Mouse (Mus musculus) lung, postnatal 10 days (tissue): ENCODE data around the gene Krtap4-1.
"Not testable (repeated sequence)": the region's sequence is repeated elsewhere in the genome, so short reads cannot be mapped to it uniquely, and the experiment has no call there.

Experiments used
- DNase-seq: peaks from one replicate; pipeline ENCODE4 v3.0.0; 2021

Krtap4-1 gene

DNA sequence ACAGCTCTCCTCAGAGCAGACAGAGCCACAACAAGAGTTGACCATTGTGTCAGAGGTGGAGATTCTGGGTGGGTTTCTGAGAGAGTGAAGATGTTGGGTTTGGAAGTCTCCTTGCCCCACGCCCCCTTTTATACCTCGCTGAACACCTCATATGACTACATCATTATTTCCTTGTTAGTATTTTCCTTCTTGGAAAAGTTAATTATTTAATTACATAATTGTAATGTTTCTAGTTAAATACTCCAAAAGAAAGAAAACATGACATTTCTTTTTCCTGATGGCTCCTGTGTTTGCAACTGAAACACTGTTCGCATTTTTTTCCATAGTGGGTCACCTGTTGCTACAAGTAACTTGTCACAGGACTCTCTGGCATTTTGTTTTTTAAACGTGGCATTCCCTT lies at the start of gene Krtap4-1:
Gene Krtap4-1 (minus strand): TSS at position 101 of the 400 bp plus-strand sequence.
- DNase-seq = no peak

DNA sequence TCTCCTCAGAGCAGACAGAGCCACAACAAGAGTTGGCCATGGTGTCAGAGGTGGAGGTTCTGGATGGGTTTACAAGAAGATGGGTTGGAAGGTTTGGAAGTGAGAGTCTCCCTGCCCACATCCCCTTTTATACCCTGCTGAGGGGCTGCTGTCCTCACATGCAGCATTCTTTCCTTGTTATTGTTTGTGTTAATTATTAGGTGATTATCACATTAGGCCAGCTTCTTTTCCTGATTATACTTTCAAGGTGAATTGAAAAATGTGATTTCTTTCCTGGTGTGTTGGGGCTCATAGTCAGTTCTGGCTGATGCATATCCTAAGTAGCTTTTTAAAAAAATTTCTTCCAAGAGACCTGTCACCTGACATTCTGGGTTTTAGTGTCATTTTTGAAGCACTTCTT lies 37.8 kb upstream of the Krtap4-1 start, which contains the start of gene Krtap4-6:
Gene Krtap4-6 (minus strand): TSS at position 101 of the 400 bp plus-strand sequence.
- DNase-seq = no peak

DNA sequence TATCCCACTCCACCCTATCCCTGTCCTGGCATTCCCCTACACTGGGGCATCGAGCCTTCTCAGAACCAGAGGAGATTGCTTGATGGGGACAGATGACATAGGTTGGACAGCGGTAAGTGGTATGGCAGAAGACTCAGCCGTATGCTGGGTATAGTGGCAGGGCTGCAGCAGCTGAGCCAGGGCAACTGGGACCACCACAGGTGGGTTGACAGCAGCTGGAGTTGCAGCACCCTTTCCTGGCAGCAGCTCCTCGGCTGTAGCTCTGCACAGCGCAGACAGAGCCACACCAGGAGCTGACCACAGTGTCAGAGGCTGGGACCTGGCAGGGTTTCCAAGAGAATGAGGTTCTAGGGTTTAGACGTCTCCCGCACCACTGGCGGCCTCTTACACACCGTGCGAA lies 34.8 kb upstream of the Krtap4-1 start:
- DNase-seq = no peak

DNA sequence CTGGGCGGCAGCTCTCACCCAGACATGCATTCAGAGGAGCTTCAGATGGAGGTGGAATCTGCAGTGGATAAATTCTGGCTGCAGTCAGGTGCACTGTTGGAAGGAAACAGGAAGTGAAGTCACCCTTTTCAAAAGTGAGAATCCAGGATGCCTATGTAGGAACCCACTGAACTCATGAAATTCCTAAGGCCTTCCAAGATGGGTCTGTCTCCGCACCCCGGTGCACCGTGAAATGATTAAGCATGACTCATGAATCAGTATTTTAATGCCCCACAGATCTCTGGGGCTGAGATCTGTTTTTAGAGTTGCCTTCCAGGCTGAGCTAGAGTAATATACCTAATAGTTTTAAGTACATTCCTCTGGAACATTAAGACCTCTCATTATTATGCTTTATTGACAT lies 31.2 kb upstream of the Krtap4-1 start:
- DNase-seq = no peak

DNA sequence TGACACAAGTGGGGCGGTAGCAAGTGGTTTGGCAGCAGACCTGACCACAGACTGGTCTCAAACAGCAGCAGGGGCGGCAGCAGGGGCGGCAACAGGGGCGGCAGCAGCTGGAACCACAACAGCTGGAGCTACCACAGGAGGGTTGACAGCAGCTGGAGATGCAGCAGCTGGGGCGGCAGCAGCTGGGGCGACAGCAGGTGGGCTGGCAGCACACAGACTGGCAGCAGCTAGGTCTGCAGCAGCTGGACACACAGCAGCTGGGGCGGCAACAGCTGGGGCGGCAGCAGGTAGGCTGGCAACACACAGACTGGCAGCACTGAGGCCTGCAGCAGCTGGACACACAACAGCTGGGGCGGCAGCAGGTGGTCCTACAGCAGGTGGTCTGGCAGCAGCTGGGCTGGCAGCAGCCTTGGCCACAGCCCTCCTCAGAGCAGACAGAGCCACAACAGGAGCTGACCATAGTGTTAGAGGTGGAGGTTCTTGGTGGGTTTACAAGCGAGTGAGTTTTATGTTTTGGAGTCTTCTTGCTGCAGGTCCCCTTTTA lies 30.5 kb upstream of the Krtap4-1 start, which contains the start of gene Gm11563:
Gene Gm11563 (minus strand): TSS at position 494 of the 544 bp plus-strand sequence.
- not testable (repeated sequence) for DNase-seq

DNA sequence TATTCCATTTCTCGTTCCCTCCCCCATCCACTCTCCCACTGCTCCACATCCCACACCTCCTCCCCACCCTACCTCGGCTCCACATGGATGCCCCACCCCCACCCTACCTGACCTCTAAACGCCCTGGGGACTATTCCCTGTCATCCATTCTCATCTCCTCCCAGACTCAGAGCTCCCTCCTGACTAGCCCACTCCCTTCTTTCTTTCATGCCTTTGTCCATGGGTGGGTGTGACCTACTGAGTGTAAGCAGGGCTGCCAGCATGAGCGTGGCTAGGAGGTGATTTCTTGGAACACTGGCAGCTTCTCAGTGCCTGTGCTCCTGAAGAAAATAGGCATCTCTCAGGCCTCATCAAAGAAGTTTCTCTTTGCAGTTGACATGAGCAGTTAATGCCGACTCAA lies 29.0 kb upstream of the Krtap4-1 start:
- no peak for DNase-seq

DNA sequence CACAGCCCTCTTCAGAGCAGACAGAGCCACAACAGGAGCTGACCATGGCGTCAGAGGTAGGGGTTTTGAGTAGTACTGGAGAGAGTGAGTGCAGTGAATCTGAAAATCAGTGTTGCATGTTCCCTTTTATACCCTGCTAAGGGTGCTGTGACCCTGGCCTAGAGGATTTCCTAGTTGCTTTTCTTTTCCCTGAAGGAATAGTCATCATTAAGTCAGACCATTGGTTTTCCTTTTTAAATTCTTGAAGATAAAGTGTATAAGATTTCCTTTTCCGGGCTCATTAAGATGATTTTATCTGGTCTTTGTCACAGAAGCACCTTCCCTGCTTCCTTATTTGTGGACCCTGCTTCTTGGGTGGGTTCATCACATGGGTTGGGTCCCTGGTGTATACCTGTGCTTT lies 22.1 kb upstream of the Krtap4-1 start, which contains the start of gene Gm11555:
Gene Gm11555 (minus strand): TSS at position 101 of the 400 bp plus-strand sequence.
- no peak for DNase-seq

DNA sequence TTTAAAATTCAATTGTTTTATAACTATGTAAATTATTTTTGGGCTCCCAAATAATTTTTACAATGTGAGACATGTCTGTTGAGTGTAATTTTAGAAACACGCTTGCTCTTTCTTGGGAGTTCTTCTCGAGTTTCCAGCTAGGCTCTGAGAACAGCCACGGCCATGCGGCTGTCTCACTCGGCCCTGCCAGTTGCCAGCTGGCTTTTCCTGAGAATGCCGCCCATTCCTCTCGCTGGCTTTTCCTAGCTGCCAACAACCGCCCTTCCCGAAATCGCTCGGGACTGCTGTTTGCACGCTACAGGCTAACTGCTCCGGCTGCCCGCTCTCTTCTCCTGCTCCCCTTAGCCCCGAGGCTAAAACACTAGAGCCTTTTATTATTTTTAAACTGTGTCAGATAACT lies 18.4 kb upstream of the Krtap4-1 start:
- no peak for DNase-seq

DNA sequence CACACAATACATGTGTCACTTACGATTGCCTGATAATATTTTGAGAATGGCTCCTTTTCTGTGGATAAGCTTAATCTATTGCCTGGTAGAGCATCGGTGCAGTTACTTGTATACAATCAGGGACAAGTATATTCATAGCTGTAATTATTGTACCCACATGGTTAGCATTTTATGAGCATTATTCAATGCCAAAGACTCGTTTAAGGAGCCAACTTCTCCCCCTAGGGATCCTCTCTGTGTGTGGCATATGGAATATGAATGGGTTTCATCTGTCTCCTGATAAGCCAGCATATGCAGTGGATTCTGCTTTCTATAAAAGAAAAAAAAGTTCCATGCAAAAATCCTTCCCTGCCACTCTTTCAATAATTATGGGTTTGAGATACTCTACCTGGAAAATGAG lies 16.3 kb upstream of the Krtap4-1 start:
- DNase-seq = no peak

DNA sequence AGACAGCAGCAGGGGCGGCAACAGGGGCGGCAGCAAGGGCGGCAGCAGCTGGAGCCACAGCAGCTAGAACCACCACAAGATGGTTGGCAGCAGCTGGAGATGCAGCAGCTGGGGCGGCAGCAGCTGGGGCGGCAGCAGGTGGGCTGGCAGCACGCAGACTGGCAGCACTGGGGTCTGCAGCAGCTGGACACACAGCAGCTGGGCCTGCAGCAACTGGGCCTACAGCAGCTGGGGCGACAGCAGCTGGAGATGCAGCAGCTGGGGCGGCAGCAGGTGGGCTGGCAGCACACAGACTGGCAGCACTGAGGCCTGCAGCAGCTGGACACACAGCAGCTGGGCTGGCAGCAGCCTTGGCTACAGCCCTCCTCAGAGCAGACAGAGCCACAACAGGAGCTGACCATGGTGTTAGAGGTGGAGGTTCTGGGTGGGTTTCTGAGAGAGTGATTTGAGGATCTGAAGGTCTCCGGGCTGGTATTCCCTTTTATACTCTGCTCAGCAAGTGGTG lies 15.6 kb upstream of the Krtap4-1 start, which contains the start of gene Krtap4-7:
Gene Krtap4-7 (minus strand): TSS at position 455 of the 505 bp plus-strand sequence.
- not testable (repeated sequence) for DNase-seq

DNA sequence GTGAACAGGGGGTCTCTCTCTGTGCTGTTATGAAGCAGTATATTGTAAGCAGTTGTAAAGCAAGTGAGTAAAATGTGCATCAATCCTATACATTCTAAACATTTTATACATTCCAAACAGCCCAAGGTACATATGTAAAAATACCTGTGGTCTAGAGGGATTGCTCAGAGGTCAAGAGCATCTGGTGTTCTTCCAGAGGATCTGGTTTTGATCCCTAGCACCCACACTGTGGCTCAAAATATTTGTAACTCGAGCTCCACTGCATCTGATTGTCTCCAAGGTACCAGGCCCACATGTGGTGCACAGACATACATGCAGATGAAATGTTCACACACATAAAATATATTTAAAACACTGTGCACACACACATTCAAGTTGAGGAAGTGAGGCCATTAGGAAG lies 12.9 kb upstream of the Krtap4-1 start:
- no peak for DNase-seq

DNA sequence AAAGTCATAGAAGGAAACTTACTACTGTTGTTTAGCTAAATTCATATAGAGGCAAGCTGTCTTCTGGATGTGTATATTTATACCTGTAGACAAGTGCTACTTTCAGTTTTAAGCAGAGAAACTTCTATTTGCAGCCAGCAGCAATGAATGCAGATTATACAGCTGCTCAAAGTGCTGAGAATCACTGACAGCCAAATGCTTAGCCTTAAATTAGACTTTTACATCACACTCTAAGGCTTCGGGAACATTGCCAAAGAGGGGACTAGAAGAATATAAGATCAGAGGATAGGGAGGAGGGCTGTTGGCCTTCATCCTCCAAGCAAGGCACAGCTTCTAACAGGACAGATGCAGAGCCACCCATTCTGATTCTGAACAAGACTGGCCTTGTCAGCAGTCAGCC lies 9.0 kb upstream of the Krtap4-1 start:
- no peak for DNase-seq

DNA sequence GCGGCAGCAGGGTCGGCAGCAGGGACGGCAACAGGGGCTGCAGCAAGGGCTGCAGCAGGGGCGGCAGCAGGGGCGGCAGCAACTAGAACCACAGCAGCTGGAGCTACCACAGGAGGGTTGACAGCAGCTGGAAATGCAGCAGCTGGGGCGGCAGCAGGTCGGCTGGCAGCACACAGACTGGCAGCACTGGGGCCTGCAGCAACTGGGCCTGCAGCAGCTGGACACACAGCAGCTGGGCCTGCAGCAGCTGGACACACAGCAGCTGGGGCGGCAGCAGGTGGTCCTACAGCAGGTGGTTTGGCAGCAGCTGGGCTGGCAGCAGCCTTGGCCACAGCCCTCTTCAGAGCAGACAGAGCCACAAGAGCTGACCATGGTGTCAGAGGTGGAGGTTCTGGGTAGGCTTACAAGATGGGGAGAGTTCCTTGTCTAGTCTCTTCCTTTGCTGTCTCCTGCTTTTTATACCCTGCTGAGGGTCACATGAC lies 6.7 kb upstream of the Krtap4-1 start, which contains the start of gene Krtap4-2:
Gene Krtap4-2 (minus strand): TSS at position 432 of the 482 bp plus-strand sequence.
- no peak for DNase-seq

DNA sequence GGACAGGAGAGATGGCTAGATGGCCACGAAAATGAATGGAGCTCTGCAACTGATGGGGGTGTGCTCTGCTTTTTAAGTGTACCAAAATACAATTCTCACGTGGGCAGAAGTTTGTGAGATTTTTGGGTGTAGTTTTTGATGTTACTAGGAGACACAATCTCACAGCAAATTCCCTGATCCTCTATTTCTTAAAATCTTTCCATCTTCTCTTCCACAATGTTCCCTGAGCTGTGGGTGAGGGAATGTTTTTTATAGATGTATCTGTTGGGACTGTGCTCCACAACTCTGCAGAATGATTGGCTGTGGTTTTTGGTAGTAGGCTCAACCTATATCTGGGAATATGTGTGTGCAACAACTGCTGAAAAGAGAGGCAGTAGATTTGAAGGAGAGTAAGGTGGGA lies 5.3 kb upstream of the Krtap4-1 start:
- DNase-seq = no peak

DNA sequence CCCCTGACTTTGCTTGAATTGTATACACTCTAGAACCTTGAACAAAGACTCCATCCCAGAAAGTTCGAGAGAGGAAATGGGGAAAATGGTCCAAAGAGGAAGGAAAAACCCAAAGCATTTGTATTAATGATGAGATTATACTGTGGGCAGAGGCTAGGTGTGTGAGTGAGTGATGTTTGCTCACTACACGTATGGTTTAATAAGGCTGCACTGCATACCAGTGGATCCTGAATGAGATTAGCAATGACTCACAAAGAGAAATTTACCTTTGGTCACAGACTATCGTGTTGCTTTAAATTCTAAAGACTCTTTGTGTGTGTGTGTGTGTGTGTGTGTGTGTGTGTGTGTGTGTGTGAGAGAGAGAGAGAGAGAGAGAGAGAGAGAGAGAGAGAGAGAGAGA lies 2.9 kb upstream of the Krtap4-1 start:
- DNase-seq = no peak

DNA sequence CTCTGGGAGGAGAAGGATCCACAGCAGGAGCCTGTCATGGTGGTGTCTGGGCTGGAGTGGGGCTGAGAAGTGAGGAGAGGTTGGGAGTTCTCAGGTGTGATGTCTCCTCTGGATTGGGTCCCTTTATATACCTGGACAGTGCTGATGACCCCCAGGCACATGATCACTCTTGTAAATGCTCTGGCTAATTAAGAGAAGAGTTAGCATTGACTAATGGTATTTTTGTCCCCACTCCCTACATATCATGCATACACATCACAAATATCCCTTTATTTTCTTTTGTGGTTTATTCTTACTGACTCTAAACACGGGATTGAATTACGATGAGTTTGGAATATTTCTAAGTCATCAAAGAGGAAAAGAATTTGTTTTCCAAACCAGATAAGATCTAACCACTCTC lies 7.7 kb downstream of the Krtap4-1 start, which contains the start of gene Gm11562:
Gene Gm11562 (minus strand): TSS at position 101 of the 400 bp plus-strand sequence.
- no peak for DNase-seq

DNA sequence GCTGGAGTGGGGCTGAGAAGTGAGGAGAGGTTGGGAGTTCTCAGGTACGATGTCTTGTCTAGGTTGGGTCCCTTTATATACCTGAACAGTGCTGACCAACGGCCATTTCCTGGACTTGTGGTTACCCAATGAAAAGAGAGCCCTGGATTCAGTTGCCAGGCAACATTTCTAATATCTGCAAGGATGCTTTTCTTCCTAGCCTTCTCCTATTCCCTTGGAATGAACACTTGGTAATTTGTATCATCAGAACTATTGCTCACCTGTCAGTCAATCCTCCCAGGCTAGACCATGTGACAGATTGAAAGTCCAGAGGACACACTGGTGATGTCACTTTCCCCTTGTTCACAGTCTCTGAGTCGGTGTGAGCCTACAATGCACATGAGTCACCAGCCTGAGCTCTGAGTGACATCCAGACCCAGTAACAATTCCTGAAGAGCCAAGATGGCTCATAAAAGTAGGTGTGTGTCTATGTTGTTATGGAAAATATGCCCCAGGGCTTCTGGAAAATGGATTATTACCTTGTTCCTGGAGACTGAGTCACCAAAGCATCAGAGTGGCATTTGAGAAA lies 13.2 kb downstream of the Krtap4-1 start, which contains the start of gene Krtap2-4:
Gene Krtap2-4 (minus strand): TSS at position 51 of the 568 bp plus-strand sequence.
- DNase-seq = no peak

DNA sequence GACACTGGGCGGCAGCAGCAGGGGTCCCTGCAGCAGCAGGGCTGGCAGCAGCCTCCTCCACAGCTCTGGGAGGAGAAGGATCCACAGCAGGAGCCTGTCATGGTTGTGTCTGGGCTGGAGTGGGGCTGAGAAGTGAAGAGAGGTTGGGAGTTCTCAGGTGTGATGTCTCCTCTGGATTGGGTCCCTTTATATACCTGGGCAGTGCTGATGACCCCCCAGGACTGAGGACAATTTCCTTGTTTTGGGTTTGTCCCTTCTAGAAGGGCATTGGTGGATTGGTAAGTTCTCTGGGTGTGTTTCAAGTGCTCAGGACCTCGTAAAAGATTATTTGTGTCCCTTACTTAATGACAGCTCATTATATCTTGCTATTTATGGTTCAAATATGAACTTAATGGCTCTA lies 17.9 kb downstream of the Krtap4-1 start, which contains the start of gene Gm11937:
Gene Gm11937 (minus strand): TSS at position 101 of the 400 bp plus-strand sequence.
- not testable (repeated sequence) for DNase-seq

DNA sequence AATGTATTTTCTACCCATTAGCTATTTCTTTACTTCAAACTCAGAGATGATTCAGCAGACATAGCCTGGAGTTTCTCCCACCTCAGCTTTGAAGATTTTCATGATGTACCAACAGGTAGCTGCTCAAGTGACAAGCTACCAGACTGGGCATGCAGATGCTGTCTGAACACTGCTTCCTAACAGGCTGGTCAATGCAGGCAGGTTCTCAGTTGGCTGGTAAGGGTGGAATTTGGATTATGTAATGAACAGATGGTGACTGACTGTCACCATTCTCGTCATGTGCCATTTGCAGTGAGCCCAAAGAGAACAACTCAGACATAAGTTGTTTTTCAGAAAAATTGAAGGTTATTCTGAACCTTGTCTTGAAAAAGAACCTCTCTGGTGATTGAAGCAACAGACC lies 18.9 kb downstream of the Krtap4-1 start:
- DNase-seq = no peak

DNA sequence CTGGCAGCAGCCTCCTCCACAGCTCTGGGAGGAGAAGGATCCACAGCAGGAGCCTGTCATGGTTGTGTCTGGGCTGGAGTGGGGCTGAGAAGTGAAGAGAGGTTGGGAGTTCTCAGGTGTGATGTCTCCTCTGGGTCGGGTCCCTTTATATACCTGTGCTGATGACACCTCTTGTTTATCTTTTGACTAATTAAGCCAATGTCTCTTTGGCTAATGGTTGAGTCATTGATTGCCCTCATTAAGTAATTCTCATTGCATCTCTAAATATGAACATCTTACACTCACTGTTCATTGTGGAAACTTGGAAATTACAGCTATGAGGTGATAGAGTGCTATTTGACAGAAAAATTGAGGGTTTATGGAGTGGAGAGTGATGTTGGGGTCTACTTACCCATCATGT lies 24.8 kb downstream of the Krtap4-1 start, which contains the start of gene Gm11938:
Gene Gm11938 (minus strand): TSS at position 101 of the 400 bp plus-strand sequence.
- DNase-seq = not testable (repeated sequence)

DNA sequence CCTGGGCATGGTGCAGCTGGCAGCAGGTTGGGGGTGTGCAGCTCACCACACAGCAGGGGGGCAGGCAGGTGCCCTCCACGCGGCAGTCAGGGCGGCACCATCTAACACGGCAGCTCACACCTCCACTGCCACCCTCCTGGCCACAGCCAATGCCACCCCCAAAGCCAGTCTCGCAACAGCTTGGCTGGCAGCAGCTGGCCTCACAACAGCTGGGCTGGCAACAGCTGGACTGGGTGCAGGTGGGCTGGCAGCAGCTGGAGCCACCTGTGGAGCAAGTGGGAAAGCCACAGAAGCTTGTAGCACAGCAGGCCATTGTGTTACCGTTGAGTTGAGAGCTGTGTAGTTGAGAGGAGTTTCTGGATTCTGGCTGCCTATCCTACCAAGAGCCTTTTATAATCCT lies 30.3 kb downstream of the Krtap4-1 start, which contains the start of gene Krtap9-3:
Gene Krtap9-3 (minus strand): TSS at position 364 of the 400 bp plus-strand sequence.
- not testable (repeated sequence) for DNase-seq

DNA sequence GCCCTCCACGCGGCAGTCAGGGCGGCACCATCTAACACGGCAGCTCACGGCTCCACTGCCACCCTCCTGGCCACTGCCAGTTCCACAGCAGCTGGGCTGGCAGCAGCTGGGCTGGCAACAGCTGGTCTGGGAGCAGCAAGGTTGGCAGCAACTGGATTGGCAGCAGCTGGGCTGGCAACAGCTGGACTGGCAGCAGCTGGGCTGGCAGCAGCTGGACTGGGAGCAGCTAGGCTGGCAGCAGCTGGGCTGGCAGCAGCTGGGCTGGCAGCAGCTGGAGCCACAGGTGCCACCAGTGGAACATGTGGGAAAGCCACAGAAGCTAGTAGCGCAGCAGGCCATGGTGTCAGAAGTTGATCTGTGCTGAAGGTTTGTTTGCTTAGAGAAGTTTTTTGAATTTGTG lies 37.1 kb downstream of the Krtap4-1 start, which contains the start of gene Krtap1-3:
Gene Krtap1-3 (minus strand): TSS at position 359 of the 400 bp plus-strand sequence.
- no peak for DNase-seq

DNA sequence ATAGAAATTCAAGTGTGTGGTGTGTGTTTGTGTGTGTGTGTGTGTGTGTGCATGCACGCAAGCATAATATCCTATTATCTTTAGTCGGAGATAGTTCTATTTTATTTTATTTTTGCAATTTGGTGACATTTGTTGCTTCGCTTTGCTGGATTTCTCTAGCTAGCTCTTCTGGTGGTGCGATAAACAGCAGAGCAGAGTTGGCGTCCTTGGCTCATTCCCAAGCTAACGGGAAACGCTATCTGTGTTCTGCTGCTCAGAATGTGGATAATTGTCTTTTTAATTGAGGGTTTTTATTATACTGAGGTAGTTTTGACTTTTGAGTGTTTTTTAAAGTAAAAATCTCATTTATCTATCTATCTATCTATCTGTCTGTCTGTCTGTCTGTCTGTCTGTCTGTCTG lies 42.9 kb downstream of the Krtap4-1 start:
- DNase-seq = no peak
